Comparison of ENCODE assay signal across 8 mouse cellular contexts in the genomic region with DNA sequence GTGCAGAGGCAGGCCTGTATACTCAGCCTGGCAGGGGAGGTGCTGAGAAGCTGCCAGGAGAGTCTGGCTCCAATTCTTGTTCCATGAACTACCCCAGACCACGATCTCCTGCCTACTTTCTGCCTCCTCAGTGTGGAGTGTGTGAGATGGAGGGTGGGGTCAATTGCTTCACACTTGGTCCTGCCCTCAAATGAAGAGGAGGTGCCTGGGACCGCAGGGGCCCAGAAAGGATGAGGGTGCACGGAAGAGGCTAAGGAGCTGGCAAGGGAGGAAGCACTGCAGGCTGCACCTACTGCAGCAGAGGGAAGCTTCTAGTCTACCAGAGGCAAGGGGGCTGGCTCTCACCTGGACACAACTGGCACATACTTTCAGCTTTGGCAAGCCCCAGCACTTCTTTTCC. TPM values are rescaled to one million over a fixed set of nuclear protein-coding genes. Genes with fewer than 3 reads are reported as not detected.
A peak's percentile ranks its signal among the peaks of the same experiment; 100 is the strongest.
DNase-seq lines count a peak whose midpoint lies in the region; ATAC-seq and TF ChIP-seq lines count a peak whose summit lies in the region.

No protein-coding gene starts in this region.

- TF ChIP-seq CTCF in layer of hippocampus, adult 2 months (conservative IDR thresholded peaks at IDR 0.05) = no peak
- TF ChIP-seq CTCF in embryonic fibroblast, embryonic 13.5 days (IDR thresholded peaks at IDR 0.05; ENCODE audit: borderline replicate concordance, insufficient read depth, low read length) = no peak
- no peak for TF ChIP-seq CTCF in olfactory bulb, adult 2 months (IDR thresholded peaks at IDR 0.05; ENCODE audit: insufficient read depth, low read depth, low read length)

- H3K27me3 ChIP-seq in intestine, embryonic 15.5 days (replicated peaks) = no peaks in the 10 kb centered on the region
- H3K27me3 ChIP-seq in lung, embryonic 15.5 days = no peaks in the 10 kb centered on the region

- DNase-seq in layer of hippocampus, adult 2 months (ENCODE audit: low spot score in 2 of 2) = no peak
- no peak for DNase-seq in layer of hippocampus, postnatal 36 days
- DNase-seq in cerebellum, postnatal 10 days = no peak

- peak overlapping the region; percentile 50 for H3K4me3 ChIP-seq in layer of hippocampus, adult 2 months
- peak overlapping the region; percentile 88 for H3K4me3 ChIP-seq in embryonic fibroblast, embryonic 13.5 days (ENCODE audit: insufficient read depth, low read length)
- H3K4me3 ChIP-seq in intestine, embryonic 15.5 days (replicated peaks) = peak overlapping the region; percentile 58
- peak overlapping the region; percentile 59 for H3K4me3 ChIP-seq in lung, embryonic 15.5 days
- peak overlapping the region; percentile 46 for H3K4me3 ChIP-seq in olfactory bulb, adult 2 months (ENCODE audit: insufficient read depth, low read depth, low read length)

- H3K9ac ChIP-seq in intestine, embryonic 15.5 days = peak overlapping the region; percentile 69; the same call in 1 of the 2 replicates
- H3K9ac ChIP-seq in lung, embryonic 15.5 days = peak overlapping the region; percentile 59

- WGBS in intestine, embryonic 15.5 days = 19% methylated on average over 3 of the region's 3 CpGs
- WGBS in lung, embryonic 15.5 days = 26% methylated on average over 3 of the region's 3 CpGs
- WGBS in olfactory bulb, adult 2 months = 40% methylated on average over 3 of the region's 3 CpGs

- H3K4me2 ChIP-seq in intestine, embryonic 15.5 days (replicated peaks) = peak overlapping the region; percentile 75
- peak overlapping the region; percentile 70 for H3K4me2 ChIP-seq in lung, embryonic 15.5 days

- H3K27ac ChIP-seq in layer of hippocampus, adult 2 months = peak overlapping the region; percentile 59; the same call in 1 of the 2 replicates
- no peak overlapping the region for H3K27ac ChIP-seq in embryonic fibroblast, embryonic 13.5 days (ENCODE audit: insufficient read depth, low read length)
- H3K27ac ChIP-seq in intestine, embryonic 15.5 days = peak overlapping the region; percentile 54; the same call in 1 of the 2 replicates
- H3K27ac ChIP-seq in lung, embryonic 15.5 days = peak overlapping the region; percentile 41; the same call in 1 of the 2 replicates
- H3K27ac ChIP-seq in olfactory bulb, adult 2 months (ENCODE audit: insufficient read depth, low read depth, low read length) = 0 out of 2 replicates have a peak overlapping the region, but pooled peaks have one; percentile 29

- H3K36me3 ChIP-seq in intestine, embryonic 15.5 days = no peaks in the 10 kb centered on the region
- peaks cover 2% of the 10 kb centered on the region; the same call in 1 of the 2 replicates for H3K36me3 ChIP-seq in lung, embryonic 15.5 days

- no peaks in the 10 kb centered on the region for H3K9me3 ChIP-seq in intestine, embryonic 15.5 days
- no peaks in the 10 kb centered on the region for H3K9me3 ChIP-seq in lung, embryonic 15.5 days

- no peaks in the 10 kb centered on the region; the same call in 1 of the 2 replicates for H3K4me1 ChIP-seq in embryonic fibroblast, embryonic 13.5 days (ENCODE audit: control insufficient read depth, insufficient read depth, low read length)
- peaks cover 5% of the 10 kb centered on the region; the same call in 1 of the 2 replicates for H3K4me1 ChIP-seq in intestine, embryonic 15.5 days (replicated peaks)
- peaks cover 18% of the 10 kb centered on the region for H3K4me1 ChIP-seq in lung, embryonic 15.5 days
- H3K4me1 ChIP-seq in olfactory bulb, adult 2 months (ENCODE audit: control insufficient read depth, insufficient read depth, low read length) = peaks cover 12% of the 10 kb centered on the region

- no peak for ATAC-seq in intestine, embryonic 15.5 days
- ATAC-seq in lung, embryonic 15.5 days (ENCODE audit: borderline replicate concordance, extremely low read depth, low FRiP score, low TSS enrichment) = no peak
- ATAC-seq in frontal cortex, adult (ENCODE audit: low TSS enrichment) = no peak

- peak; percentile 63; the same call in 1 of the 2 replicates for TF ChIP-seq POLR2A in embryonic fibroblast, embryonic 13.5 days (IDR thresholded peaks at IDR 0.05; ENCODE audit: low read depth, low read length)
- no peak for TF ChIP-seq POLR2A in olfactory bulb, adult 2 months (IDR thresholded peaks at IDR 0.05; ENCODE audit: insufficient read depth, low read depth, low read length)

RNA-seq across cellular contexts. Expression of gene Hcfc1, which starts 1.8 kb away (rescaled TPM):
- total RNA-seq in layer of hippocampus, adult 2 months (2021) = 10 to 100 TPM; 76.4 to 79.2 TPM
- total RNA-seq in layer of hippocampus, postnatal 36 days (2021) = 10 to 100 TPM; 71.5 to 78.1 TPM
- 61.4 and 65.6 TPM in 2 replicates for polyA plus RNA-seq in embryonic fibroblast, embryonic 13.5 days (2011; ENCODE audit: insufficient read length, low read depth, missing spikeins)
- polyA plus RNA-seq in intestine, embryonic 15.5 days (2015; fragmentation: Nextera tagmentation; extraction: Ambion mirVana) = 43.0 and 45.6 TPM in 2 replicates
- 52.9 and 56.8 TPM in 2 replicates for polyA plus RNA-seq in lung, embryonic 15.5 days (2015; fragmentation: Nextera tagmentation; extraction: Ambion mirVana)
- 99.2 and 394 TPM in 2 replicates for polyA plus RNA-seq in olfactory bulb, adult 2 months (2012; ENCODE audit: insufficient read depth, insufficient read length, low replicate concordance, missing spikeins)

RNA-seq across cellular contexts. Expression of gene Renbp, which starts 33.7 kb away (rescaled TPM):
- total RNA-seq in layer of hippocampus, adult 2 months (2021) = 1 to 10 TPM; 4.5 to 6.2 TPM
- total RNA-seq in layer of hippocampus, postnatal 36 days (2021) = 1 to 10 TPM; 3.0 to 4.2 TPM
- 31.4 and 42.9 TPM in 2 replicates for polyA plus RNA-seq in embryonic fibroblast, embryonic 13.5 days (2011; ENCODE audit: insufficient read length, low read depth, missing spikeins)
- 154 and 197 TPM in 2 replicates for polyA plus RNA-seq in intestine, embryonic 15.5 days (2015; fragmentation: Nextera tagmentation; extraction: Ambion mirVana)
- polyA plus RNA-seq in lung, embryonic 15.5 days (2015; fragmentation: Nextera tagmentation; extraction: Ambion mirVana) = 34.1 and 35.1 TPM in 2 replicates
- polyA plus RNA-seq in olfactory bulb, adult 2 months (2012; ENCODE audit: insufficient read depth, insufficient read length, low replicate concordance, missing spikeins) = not detected in 2 replicates

RNA-seq across cellular contexts. Expression of gene Naa10, which starts 42.6 kb away (rescaled TPM):
- total RNA-seq in layer of hippocampus, adult 2 months (2021) = 10 to 100 TPM; 68.0 to 72.0 TPM
- 10 to 100 TPM; 65.5 to 70.5 TPM for total RNA-seq in layer of hippocampus, postnatal 36 days (2021)
- 42.7 and 45.4 TPM in 2 replicates for polyA plus RNA-seq in embryonic fibroblast, embryonic 13.5 days (2011; ENCODE audit: insufficient read length, low read depth, missing spikeins)
- polyA plus RNA-seq in intestine, embryonic 15.5 days (2015; fragmentation: Nextera tagmentation; extraction: Ambion mirVana) = 163 and 169 TPM in 2 replicates
- polyA plus RNA-seq in lung, embryonic 15.5 days (2015; fragmentation: Nextera tagmentation; extraction: Ambion mirVana) = 138 and 143 TPM in 2 replicates
- not detected in 2 replicates for polyA plus RNA-seq in olfactory bulb, adult 2 months (2012; ENCODE audit: insufficient read depth, insufficient read length, low replicate concordance, missing spikeins)

RNA-seq across cellular contexts. Expression of gene Arhgap4, which starts 42.7 kb away (rescaled TPM):
- total RNA-seq in layer of hippocampus, adult 2 months (2021) = 1 to 10 TPM; 5.3 to 7.2 TPM
- 1 to 10 TPM; 5.4 to 6.4 TPM for total RNA-seq in layer of hippocampus, postnatal 36 days (2021)
- polyA plus RNA-seq in embryonic fibroblast, embryonic 13.5 days (2011; ENCODE audit: insufficient read length, low read depth, missing spikeins) = 0.40 and 0.72 TPM in 2 replicates
- 3.7 and 4.1 TPM in 2 replicates for polyA plus RNA-seq in intestine, embryonic 15.5 days (2015; fragmentation: Nextera tagmentation; extraction: Ambion mirVana)
- polyA plus RNA-seq in lung, embryonic 15.5 days (2015; fragmentation: Nextera tagmentation; extraction: Ambion mirVana) = 2.0 and 4.3 TPM in 2 replicates
- polyA plus RNA-seq in olfactory bulb, adult 2 months (2012; ENCODE audit: insufficient read depth, insufficient read length, low replicate concordance, missing spikeins) = not detected in 2 replicates

RNA-seq across cellular contexts. Expression of gene Irak1, which starts 59.4 kb away (rescaled TPM):
- 10 to 100 TPM; 59.3 to 62.6 TPM for total RNA-seq in layer of hippocampus, adult 2 months (2021)
- total RNA-seq in layer of hippocampus, postnatal 36 days (2021) = 10 to 100 TPM; 48.3 to 59.9 TPM
- 61.2 and 68.2 TPM in 2 replicates for polyA plus RNA-seq in embryonic fibroblast, embryonic 13.5 days (2011; ENCODE audit: insufficient read length, low read depth, missing spikeins)
- polyA plus RNA-seq in intestine, embryonic 15.5 days (2015; fragmentation: Nextera tagmentation; extraction: Ambion mirVana) = 53.9 and 64.9 TPM in 2 replicates
- 61.6 and 67.9 TPM in 2 replicates for polyA plus RNA-seq in lung, embryonic 15.5 days (2015; fragmentation: Nextera tagmentation; extraction: Ambion mirVana)
- polyA plus RNA-seq in olfactory bulb, adult 2 months (2012; ENCODE audit: insufficient read depth, insufficient read length, low replicate concordance, missing spikeins) = not detected in 2 replicates

Comparison
In these comparisons a context has a peak if more than half of its experiments do, and no peak if none do; other contexts are left out.
1. RNA of gene Renbp, which starts 33.7 kb away (polyA plus RNA-seq): 154 to 197 TPM in intestine, embryonic 15.5 days, 34.1 to 35.1 TPM in lung, embryonic 15.5 days and 31.4 to 42.9 TPM in embryonic fibroblast, embryonic 13.5 days; not detected in olfactory bulb, adult 2 months; every median in the first group is over 10 times any median in the second.
2. Peak in every context shown above with its lines, with median percentiles within 50 percentile points of each other: H3K4me3 ChIP-seq.